Mouse (Mus musculus): ENCODE data around the gene Rmi2. TPM values are rescaled to one million over a fixed set of nuclear protein-coding genes. Genes with fewer than 3 reads are reported as not detected.

The Rmi2 gene
- 4.7 and 5.2 TPM in 2 replicates for polyA plus RNA-seq (2012; rRNA removed)

GRCm38 (mm10) chr16:10834911-10835587 lies at the start of gene Rmi2:
Gene Rmi2, plus strand, starts transcription at chr16:10835059.

GRCm38 (mm10) chr16:10785371-10786231 lies 49.3 kb upstream of the Rmi2 start, which contains the start of gene Socs1:
Gene Socs1, minus strand, starts transcription at chr16:10785536.

GRCm38 (mm10) chr16:10788271-10788670 lies 46.6 kb upstream of the Rmi2 start, which contains the start of gene Tnp2:
Gene Tnp2, minus strand, starts transcription at chr16:10788660.

GRCm38 (mm10) chr16:10790702-10791101 lies 44.2 kb upstream of the Rmi2 start, which contains the start of gene Prm3:
Gene Prm3, minus strand, starts transcription at chr16:10790914.

GRCm38 (mm10) chr16:10796034-10796433 lies 38.8 kb upstream of the Rmi2 start, which contains the start of gene Prm2:
Gene Prm2, minus strand, starts transcription at chr16:10796134.

DNA sequence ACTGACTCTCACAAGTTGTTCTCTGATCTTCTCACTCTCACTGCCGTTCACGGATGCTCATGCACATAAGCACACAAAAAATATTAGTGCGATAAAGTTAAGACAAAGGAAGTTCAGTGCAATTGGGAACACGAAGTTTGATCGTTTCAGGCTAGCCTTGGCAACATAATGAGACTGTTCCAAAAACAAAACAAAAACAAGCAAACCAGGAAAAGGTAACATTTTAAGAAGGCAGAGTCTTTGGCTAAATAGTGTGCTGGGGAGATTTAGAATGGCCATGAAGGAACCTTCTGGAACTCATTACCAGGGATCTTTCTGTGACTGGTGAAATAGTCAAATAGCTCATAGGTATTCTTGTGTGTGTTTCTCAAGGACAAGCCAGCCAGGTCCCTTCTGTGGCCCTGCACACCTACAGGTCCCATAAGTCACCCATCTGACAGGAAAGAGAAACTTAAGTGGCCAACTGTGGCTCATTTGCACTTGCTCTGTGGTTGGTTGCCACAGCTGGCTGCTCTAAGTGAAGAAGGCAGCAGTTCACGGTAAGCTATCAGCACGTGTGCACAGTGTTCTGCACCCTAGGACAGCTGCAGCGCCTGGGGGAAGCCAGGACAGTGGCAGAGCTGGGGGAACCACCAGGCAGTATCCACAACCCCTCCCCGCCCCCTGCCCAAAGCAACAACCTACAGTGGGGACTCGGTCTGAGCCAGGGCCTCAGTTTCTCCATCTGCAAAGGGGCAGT lies 28.9 kb upstream of the Rmi2 start, which contains the start of gene Prm1:
Gene Prm1 (minus strand): TSS at position 51 of the 739 bp plus-strand sequence.

DNA sequence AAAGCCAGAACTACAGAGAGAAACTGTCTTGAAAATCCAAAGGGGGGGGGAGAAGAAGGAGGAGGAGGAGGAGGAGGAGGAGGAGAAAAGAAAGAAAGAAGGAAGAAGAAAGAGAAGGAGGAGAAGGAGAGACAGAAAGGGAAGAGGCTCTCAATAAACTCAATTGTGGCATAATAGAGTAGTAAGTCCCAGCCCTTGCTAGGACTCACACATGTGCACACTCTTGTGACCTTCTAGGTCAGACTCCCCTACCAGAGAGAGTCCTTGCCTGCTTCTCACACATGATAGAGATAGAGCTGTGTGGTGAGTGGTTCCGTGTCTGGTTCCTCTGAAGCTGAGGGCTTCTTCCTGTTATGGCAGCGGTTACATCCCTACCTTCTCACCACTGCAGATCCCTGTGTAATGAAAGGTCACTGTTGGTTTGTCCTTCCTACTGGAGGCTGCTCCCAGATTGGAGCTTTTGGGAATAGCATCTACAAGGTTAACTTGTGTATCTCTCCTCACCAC lies 21.9 kb upstream of the Rmi2 start, which contains the start of gene Gm11172:
Gene Gm11172 (plus strand): TSS at position 51 of the 507 bp plus-strand sequence.

Other genes with a start within 250 kb of the Rmi2 start
- gene Socs1, start 49.5 kb upstream of the Rmi2 start, polyA plus RNA-seq (2012; rRNA removed): 11.1 and 12.1 TPM in 2 replicates
- not detected in 2 replicates for gene Tnp2, start 46.4 kb upstream of the Rmi2 start, polyA plus RNA-seq (2012; rRNA removed)
- not detected in 2 replicates for gene Prm3, start 44.1 kb upstream of the Rmi2 start, polyA plus RNA-seq (2012; rRNA removed)
- 0.22 and 0.36 TPM in 2 replicates for gene Prm2, start 38.9 kb upstream of the Rmi2 start, polyA plus RNA-seq (2012; rRNA removed)
- gene Prm1, start 29.2 kb upstream of the Rmi2 start, polyA plus RNA-seq (2012; rRNA removed): not detected in 2 replicates
- not detected in 2 replicates for gene Gm11172, start 22.1 kb upstream of the Rmi2 start, polyA plus RNA-seq (2012; rRNA removed)
- gene Snn, start 225.9 kb downstream of the Rmi2 start, polyA plus RNA-seq (2012; rRNA removed): 6.1 and 6.3 TPM in 2 replicates
- 508 and 580 TPM in 2 replicates for gene Litaf, start 231.1 kb downstream of the Rmi2 start, polyA plus RNA-seq (2012; rRNA removed)

All from colon, adult 2 months (tissue).